Mouse (Mus musculus): ENCODE measurements at regions not wholly inside any gene's neighbourhood (a gene's known extent, or its start where the extent isn't known, plus 50 kb on each side); places are given as distances from the start of the nearest gene placed in this dataset.

- ATAC-seq (replicated peaks; ENCODE audit: insufficient number of reproducible peaks, low FRiP score, low TSS enrichment) = no peak
- no peak overlapping the region for H3K27ac ChIP-seq (ENCODE audit: low read depth, low read length)
- peaks cover 31% of the 10 kb centered on the region for H3K4me1 ChIP-seq (ENCODE audit: control insufficient read depth, insufficient read depth, low read length)
- H3K4me3 ChIP-seq (ENCODE audit: low read depth, low read length) = no peak overlapping the region
- 39% methylated on average over 25 of the region's 25 CpGs for WGBS (ENCODE audit: insufficient replicate concordance)
- no peaks in the 10 kb centered on the region for H3K36me3 ChIP-seq (ENCODE audit: control insufficient read depth, insufficient read depth, low read length)
- no peaks in the 10 kb centered on the region for H3K27me3 ChIP-seq (ENCODE audit: control insufficient read depth, insufficient read depth, low read length)
- no peak overlapping the region for H3K9ac ChIP-seq (ENCODE audit: low read depth, low read length)
- no peak overlapping the region for H3K4me2 ChIP-seq
- no peaks in the 10 kb centered on the region for H3K9me3 ChIP-seq (replicated peaks; ENCODE audit: control insufficient read depth, low read length)
Observed at GRCm38 (mm10) chr9:102782926-102783850, 51.5 kb upstream of the Ryk start.

GRCm38 (mm10) chr9:102784329-102785026 lies 50.2 kb upstream of the Ryk start:
- 11% methylated on average over 10 of the region's 10 CpGs for WGBS (ENCODE audit: insufficient replicate concordance)
- H3K9me3 ChIP-seq (replicated peaks; ENCODE audit: control insufficient read depth, low read length) = no peaks in the 10 kb centered on the region
- H3K36me3 ChIP-seq (ENCODE audit: control insufficient read depth, insufficient read depth, low read length) = no peaks in the 10 kb centered on the region
- H3K9ac ChIP-seq (ENCODE audit: low read depth, low read length) = no peak overlapping the region
- ATAC-seq (replicated peaks; ENCODE audit: insufficient number of reproducible peaks, low FRiP score, low TSS enrichment) = no peak; the same call in 1 of the 2 replicates
- peak overlapping the region; percentile 35 for H3K4me2 ChIP-seq
- H3K4me1 ChIP-seq (ENCODE audit: control insufficient read depth, insufficient read depth, low read length) = peaks cover 18% of the 10 kb centered on the region
- H3K27ac ChIP-seq (ENCODE audit: low read depth, low read length) = no peak overlapping the region
- H3K4me3 ChIP-seq (ENCODE audit: low read depth, low read length) = no peak overlapping the region
- H3K27me3 ChIP-seq (ENCODE audit: control insufficient read depth, insufficient read depth, low read length) = no peaks in the 10 kb centered on the region
